Mouse (Mus musculus): ENCODE data around the gene Sertad2. TPM values are rescaled to one million over a fixed set of nuclear protein-coding genes. Genes with fewer than 3 reads are reported as not detected.

The Sertad2 gene
- polyA plus RNA-seq, 1 experiment = 57.1 TPM

DNA sequence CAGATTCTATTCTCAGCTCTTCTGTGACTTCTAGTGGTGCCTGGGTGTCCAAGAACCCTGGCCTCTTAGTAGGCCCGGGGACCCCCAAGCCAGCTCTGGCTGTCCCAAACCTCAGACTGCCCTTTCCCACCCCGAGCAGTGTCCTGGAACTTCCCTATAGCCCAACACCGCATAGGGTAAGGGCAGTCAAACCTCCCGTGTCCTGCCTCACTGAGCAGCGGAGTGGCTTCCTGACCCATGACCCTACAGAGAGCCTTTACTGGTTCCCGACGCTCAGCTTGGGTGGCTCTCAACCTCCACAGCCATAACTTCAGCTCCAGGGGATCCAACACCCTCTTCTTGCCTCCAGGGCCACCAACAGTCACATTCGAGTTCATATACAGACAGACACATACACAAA lies 17.1 kb upstream of the Sertad2 start:
- no peaks in the 10 kb centered on the region for H3K4me1 ChIP-seq (ENCODE audit: control insufficient read depth, insufficient read depth, low read length)
- no peak overlapping the region for H3K4me3 ChIP-seq (replicated peaks; ENCODE audit: extremely low read depth, low read depth, low read length)
- DNase-seq = no peak
- WGBS = 84% methylated on average over 8 of the region's 8 CpGs
- no peak for TF ChIP-seq CTCF (IDR thresholded peaks at IDR 0.05; ENCODE audit: insufficient read depth, low read length)
- no peak for TF ChIP-seq POLR2A (IDR thresholded peaks at IDR 0.05; ENCODE audit: borderline replicate concordance, extremely low read depth, low read depth, low read length)

DNA sequence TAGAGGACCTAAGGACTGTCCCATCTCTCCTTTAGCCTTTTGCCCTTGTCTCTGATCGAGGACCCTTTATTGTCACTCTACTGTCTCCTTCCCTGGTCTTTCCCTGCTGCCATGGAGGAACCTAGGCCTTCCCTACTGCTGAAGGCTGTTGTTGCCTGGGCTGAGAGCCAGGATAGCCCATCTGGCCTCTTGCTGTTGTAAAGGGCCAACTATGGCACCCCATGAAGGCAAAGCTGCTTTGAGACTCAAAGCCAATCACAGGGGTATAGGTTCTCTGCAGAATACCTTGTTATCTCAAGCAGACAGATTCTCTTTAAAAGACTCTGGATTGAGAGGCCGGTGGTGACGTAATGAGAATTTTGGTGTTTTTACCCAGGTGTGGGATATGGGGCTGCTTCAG lies 15.2 kb upstream of the Sertad2 start:
- no peaks in the 10 kb centered on the region; the same call in none of the 2 replicates for H3K4me1 ChIP-seq (ENCODE audit: control insufficient read depth, insufficient read depth, low read length)

DNA sequence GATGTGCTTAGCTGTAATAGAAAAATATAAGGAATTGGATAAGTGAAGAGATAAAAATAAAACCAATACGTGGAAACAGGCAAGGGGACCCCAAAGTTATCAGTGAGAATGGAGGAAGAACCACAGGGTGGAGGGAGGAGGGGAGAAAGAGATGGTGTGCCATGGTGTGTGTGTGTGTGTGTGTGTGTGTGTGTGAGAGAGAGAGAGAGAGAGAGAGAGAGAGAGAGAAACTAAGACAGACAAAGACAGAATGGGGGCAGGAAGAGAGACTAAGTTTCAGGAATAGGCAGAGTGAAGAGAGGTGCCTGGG lies 11.4 kb upstream of the Sertad2 start:
- no peak for TF ChIP-seq CTCF (IDR thresholded peaks at IDR 0.05; ENCODE audit: insufficient read depth, low read length)
- no peak for DNase-seq
- WGBS = 0% methylated on average over 1 of the region's 1 CpGs
- Histone ChIP-seq H3K4me3 (replicated peaks; ENCODE audit: extremely low read depth, low read depth, low read length) (peak overlapping the region; percentile 19), H3K4me1 (ENCODE audit: control insufficient read depth, insufficient read depth, low read length) (peaks cover 3% of the 10 kb centered on the region)

More for the DNA sequence above, 15.2 kb upstream of the Sertad2 start:
- no peak for DNase-seq
- H3K4me3 ChIP-seq (replicated peaks; ENCODE audit: extremely low read depth, low read depth, low read length) = no peak overlapping the region
- TF ChIP-seq POLR2A (IDR thresholded peaks at IDR 0.05; ENCODE audit: borderline replicate concordance, extremely low read depth, low read depth, low read length) (no peak), CTCF (IDR thresholded peaks at IDR 0.05; ENCODE audit: insufficient read depth, low read length) (no peak)
- 89% methylated on average over 3 of the region's 3 CpGs for WGBS

DNA sequence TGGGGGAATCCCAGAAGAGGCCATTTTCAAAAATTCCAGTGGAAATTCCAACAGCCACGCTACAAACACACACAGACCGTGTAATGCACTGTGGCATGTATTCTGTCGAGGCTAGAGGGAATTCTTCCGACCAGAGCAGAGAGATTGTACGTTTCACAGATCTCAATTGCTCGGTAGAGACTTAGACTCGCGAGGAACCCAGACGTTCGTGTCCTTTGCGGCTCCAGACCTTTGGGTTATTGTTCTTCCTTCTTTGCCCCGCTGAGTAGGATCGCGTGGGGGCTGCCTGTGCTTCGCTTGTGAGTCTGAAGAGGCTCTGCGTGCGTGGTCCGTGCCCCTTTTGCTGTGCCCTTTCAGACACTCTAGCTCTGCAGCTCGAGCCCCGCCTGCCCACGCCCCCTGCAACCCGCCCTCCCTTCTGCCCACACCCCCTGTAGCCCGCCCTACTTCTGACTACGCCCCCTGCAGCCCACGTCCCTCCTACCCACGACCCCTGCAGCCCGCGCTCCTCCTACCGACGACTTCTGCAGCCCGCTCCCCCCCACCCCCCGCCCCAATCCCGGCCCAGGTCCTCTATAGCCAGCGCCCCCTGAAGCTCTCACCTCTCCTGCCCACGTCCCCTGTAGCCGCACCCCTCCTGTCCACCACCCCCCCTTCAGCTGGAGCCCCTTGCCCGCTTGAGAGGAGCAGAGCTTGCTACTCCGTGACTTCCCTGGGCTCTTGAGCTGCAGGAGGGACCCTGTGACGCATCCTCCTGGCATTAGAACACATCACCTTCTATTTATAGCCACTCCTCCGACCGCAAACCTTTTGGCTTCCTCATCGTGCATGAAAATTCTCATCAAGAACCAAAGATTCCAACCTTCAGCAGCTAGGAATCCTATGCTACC lies 10.8 kb upstream of the Sertad2 start:
- peak; percentile 61; the same call in 1 of the 2 replicates for TF ChIP-seq POLR2A (IDR thresholded peaks at IDR 0.05; ENCODE audit: borderline replicate concordance, extremely low read depth, low read depth, low read length)
- no peak for TF ChIP-seq CTCF (IDR thresholded peaks at IDR 0.05; ENCODE audit: insufficient read depth, low read length)
- 1% methylated on average over 41 of the region's 42 CpGs for WGBS
- DNase-seq = peak; percentile 41
- Histone ChIP-seq H3K4me1 (ENCODE audit: control insufficient read depth, insufficient read depth, low read length) (peaks cover 3% of the 10 kb centered on the region), H3K4me3 (replicated peaks; ENCODE audit: extremely low read depth, low read depth, low read length) (peak overlapping the region; percentile 89)

DNA sequence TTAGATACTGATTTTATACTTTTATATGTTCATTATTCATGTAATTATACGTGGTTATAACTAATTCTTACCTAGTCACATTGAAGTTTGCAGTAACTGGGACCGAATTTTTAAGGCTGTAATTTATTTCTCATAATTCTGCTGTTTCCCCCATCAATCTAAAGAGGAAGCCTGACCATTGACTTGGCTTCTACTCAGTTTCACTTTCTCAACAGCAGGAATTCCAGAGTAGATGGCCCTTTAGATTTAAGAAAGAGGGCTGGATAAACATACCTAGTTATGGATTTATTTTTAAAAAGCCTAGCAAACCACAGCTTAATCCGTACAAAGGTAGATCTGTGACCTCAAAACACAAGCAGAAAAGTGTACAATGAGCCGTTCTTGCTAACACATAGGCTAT lies 9.8 kb upstream of the Sertad2 start:
- WGBS = 50% methylated on average over 4 of the region's 4 CpGs

DNA sequence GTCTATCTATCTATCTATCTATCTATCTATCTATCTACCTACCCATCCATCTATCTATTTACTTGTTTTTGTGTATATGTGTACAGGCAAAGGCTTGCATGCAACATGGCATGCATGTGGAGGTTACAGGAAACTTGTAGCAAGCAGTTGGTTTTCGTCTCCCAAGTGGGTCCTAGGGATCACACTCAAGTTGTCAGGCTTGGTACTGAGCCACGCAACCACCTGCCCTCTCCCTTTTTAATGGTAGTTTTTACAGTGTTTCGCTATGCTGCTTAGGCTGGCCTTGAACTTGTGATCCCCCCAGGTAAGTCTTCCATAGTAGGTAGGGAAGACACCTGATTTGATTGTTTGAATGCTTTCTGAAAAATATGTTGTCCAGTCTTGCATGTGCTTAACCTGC lies 5.8 kb upstream of the Sertad2 start:
- DNase-seq = no peak
- Histone ChIP-seq H3K4me3 (replicated peaks; ENCODE audit: extremely low read depth, low read depth, low read length) (no peak overlapping the region), H3K4me1 (ENCODE audit: control insufficient read depth, insufficient read depth, low read length) (peaks cover 3% of the 10 kb centered on the region; the same call in 1 of the 2 replicates)
- no peak for TF ChIP-seq CTCF (IDR thresholded peaks at IDR 0.05; ENCODE audit: insufficient read depth, low read length)
- TF ChIP-seq POLR2A (IDR thresholded peaks at IDR 0.05; ENCODE audit: borderline replicate concordance, extremely low read depth, low read depth, low read length) = no peak
- 94% methylated on average over 3 of the region's 3 CpGs for WGBS

More for the DNA sequence above, 9.8 kb upstream of the Sertad2 start:
- no peak overlapping the region for H3K4me3 ChIP-seq (replicated peaks; ENCODE audit: extremely low read depth, low read depth, low read length)
- TF ChIP-seq POLR2A (IDR thresholded peaks at IDR 0.05; ENCODE audit: borderline replicate concordance, extremely low read depth, low read depth, low read length) = no peak
- TF ChIP-seq CTCF (IDR thresholded peaks at IDR 0.05; ENCODE audit: insufficient read depth, low read length) = no peak
- peaks cover 3% of the 10 kb centered on the region for H3K4me1 ChIP-seq (ENCODE audit: control insufficient read depth, insufficient read depth, low read length)
- no peak for DNase-seq

DNA sequence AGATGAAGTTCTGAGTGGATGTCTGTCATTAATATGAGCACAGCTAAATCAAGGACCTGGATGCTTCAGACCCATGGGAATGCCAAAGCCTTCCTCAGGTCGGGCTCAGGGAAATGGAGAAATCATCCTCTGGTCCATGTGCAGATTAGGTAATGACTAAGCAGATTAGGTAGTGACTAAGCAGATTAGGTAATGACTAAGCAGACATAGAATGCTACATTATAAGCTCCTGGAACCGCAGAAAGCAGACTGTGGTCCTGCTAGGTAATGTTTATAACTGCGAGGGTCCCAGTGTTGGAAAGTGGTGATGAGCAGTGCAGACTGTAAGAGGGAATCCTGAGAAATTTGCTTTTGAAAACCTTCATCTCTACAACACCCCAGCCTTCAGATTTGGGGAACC lies 4.6 kb upstream of the Sertad2 start:
- H3K4me1 ChIP-seq (ENCODE audit: control insufficient read depth, insufficient read depth, low read length) = no peaks in the 10 kb centered on the region; the same call in 1 of the 2 replicates
- 91% methylated on average over 3 of the region's 3 CpGs for WGBS
- no peak for DNase-seq
- H3K4me3 ChIP-seq (replicated peaks; ENCODE audit: extremely low read depth, low read depth, low read length) = no peak overlapping the region
- TF ChIP-seq POLR2A (IDR thresholded peaks at IDR 0.05; ENCODE audit: borderline replicate concordance, extremely low read depth, low read depth, low read length) (no peak), CTCF (IDR thresholded peaks at IDR 0.05; ENCODE audit: insufficient read depth, low read length) (no peak)

DNA sequence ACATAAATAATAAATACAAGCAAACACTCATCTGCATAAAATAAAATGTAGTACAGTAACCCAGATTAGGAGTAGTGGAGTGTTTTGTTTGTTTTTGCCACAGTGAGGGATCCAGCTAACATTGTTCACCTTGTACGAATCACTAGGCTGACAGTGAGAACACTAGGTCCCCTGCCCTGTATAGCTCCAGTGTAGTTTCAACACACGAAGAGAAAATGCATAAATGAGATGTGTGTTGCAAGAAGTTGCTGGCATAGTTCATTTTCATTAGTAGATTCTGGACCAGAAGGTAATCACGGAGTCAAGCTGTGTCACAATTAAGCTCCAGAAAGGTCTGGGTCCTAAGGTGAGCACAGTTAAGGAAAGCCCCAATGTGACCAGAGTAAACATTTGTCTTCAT lies 1.8 kb upstream of the Sertad2 start:
- TF ChIP-seq POLR2A (IDR thresholded peaks at IDR 0.05; ENCODE audit: borderline replicate concordance, extremely low read depth, low read depth, low read length) = no peak
- TF ChIP-seq CTCF (IDR thresholded peaks at IDR 0.05; ENCODE audit: insufficient read depth, low read length) = no peak
- no peaks in the 10 kb centered on the region; the same call in 1 of the 2 replicates for H3K4me1 ChIP-seq (ENCODE audit: control insufficient read depth, insufficient read depth, low read length)
- no peak overlapping the region for H3K4me3 ChIP-seq (replicated peaks; ENCODE audit: extremely low read depth, low read depth, low read length)
- WGBS = 75% methylated on average over 3 of the region's 3 CpGs
- DNase-seq = no peak

DNA sequence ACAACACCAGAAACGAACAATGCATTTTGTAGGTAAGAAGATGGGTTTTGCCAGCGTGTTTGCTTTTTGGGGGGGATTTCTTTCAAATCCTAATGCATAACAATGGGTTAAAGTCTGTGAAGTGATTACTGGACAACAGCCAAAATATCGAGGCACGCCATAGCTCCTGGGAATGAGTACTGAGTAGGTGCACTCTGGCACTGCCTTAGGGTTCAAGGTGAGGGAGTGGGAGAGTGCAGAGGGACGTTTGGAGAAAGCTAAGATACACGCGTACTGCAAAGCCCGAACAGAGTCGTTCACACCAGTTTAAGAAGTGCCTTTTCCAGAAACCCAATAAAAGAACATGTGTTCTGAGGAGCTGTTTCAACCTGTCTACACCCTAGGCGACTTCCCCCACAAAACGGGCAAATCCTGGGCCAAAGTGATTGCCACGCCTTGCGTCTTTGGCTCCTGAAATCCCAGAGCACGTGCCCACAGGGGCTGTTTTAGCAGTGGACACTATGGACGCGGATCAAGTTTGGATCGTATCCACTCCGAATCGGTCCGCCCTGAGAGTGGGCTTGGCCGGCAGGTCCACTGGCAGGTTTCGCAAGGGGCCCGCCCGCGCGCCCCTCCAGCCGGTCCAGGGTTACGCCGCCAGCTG lies 937 bp upstream of the Sertad2 start:
- DNase-seq = peak; percentile 84
- peak; percentile 38; the same call in 1 of the 2 replicates for TF ChIP-seq POLR2A (IDR thresholded peaks at IDR 0.05; ENCODE audit: borderline replicate concordance, extremely low read depth, low read depth, low read length)
- TF ChIP-seq CTCF (IDR thresholded peaks at IDR 0.05; ENCODE audit: insufficient read depth, low read length) = no peak
- WGBS = 1% methylated on average over 28 of the region's 29 CpGs
- H3K4me1 ChIP-seq (ENCODE audit: control insufficient read depth, insufficient read depth, low read length) = no peaks in the 10 kb centered on the region; the same call in 1 of the 2 replicates
- peak overlapping the region; percentile 87 for H3K4me3 ChIP-seq (replicated peaks; ENCODE audit: extremely low read depth, low read depth, low read length)

Measured in lung, adult 2 months (tissue).